Mouse (Mus musculus): ENCODE data around the gene Zfp352. TPM values are rescaled to one million over a fixed set of nuclear protein-coding genes. Genes with fewer than 3 reads are reported as not detected.
"Not testable (repeated sequence)": the region's sequence is repeated elsewhere in the genome, so short reads cannot be mapped to it uniquely, and the experiment has no call there.

Zfp352 gene
- not detected in 2 replicates for polyA plus RNA-seq (2014; fragmentation: Nextera tagmentation; extraction: Ambion mirVana)

- no peaks in the 10 kb centered on the region for H3K27me3 ChIP-seq (ENCODE audit: control insufficient read depth, insufficient read depth, low read length)
- no peaks in the 10 kb centered on the region for H3K4me1 ChIP-seq (replicated peaks; ENCODE audit: control insufficient read depth, insufficient read depth, low read length)
- DNase-seq (ENCODE audit: low spot score), result no peak
- ATAC-seq (ENCODE audit: low FRiP score), result no peak
- no peak within 1 kb of the TSS for H3K27ac ChIP-seq (ENCODE audit: low read depth, low read length)
- H3K9me3 ChIP-seq (ENCODE audit: control insufficient read depth, low read length), result no peaks in the 10 kb centered on the region
- no peak within 1 kb of the TSS for H3K9ac ChIP-seq (ENCODE audit: low read depth, low read length)
- WGBS, result 93% methylated on average over 2 of the region's 2 CpGs
- H3K4me2 ChIP-seq (replicated peaks; ENCODE audit: low read depth, low read length), result no peak within 1 kb of the TSS
- H3K4me3 ChIP-seq (ENCODE audit: low read depth, low read length), result no peak within 1 kb of the TSS
- H3K36me3 ChIP-seq (ENCODE audit: control insufficient read depth, insufficient read depth, low read length), result no peaks in the 10 kb centered on the region
These were observed at the start of gene Zfp352 for GRCm38 (mm10) chr4:90218520-90218919. TSS of gene Zfp352 (plus strand) at chr4:90218820.

- 83% methylated on average over 3 of the region's 3 CpGs for WGBS
- Histone ChIP-seq H3K9me3 (ENCODE audit: control insufficient read depth, low read length) (no peaks in the 10 kb centered on the region), H3K27me3 (ENCODE audit: control insufficient read depth, insufficient read depth, low read length) (no peaks in the 10 kb centered on the region), H3K4me2 (replicated peaks; ENCODE audit: low read depth, low read length) (no peak overlapping the region), H3K4me3 (ENCODE audit: low read depth, low read length) (no peak overlapping the region), H3K36me3 (ENCODE audit: control insufficient read depth, insufficient read depth, low read length) (no peaks in the 10 kb centered on the region), H3K27ac (ENCODE audit: low read depth, low read length) (no peak overlapping the region), H3K9ac (ENCODE audit: low read depth, low read length) (no peak overlapping the region), H3K4me1 (replicated peaks; ENCODE audit: control insufficient read depth, insufficient read depth, low read length) (no peaks in the 10 kb centered on the region)
- ATAC-seq (ENCODE audit: low FRiP score) (no peak), DNase-seq (ENCODE audit: low spot score) (peak; percentile 13)
These were observed 47.6 kb upstream of the Zfp352 start for GRCm38 (mm10) chr4:90170890-90171483.

- Histone ChIP-seq H3K4me2 (replicated peaks; ENCODE audit: low read depth, low read length) (no peak overlapping the region), H3K27me3 (ENCODE audit: control insufficient read depth, insufficient read depth, low read length) (no peaks in the 10 kb centered on the region), H3K4me1 (replicated peaks; ENCODE audit: control insufficient read depth, insufficient read depth, low read length) (no peaks in the 10 kb centered on the region), H3K9me3 (ENCODE audit: control insufficient read depth, low read length) (no peaks in the 10 kb centered on the region), H3K4me3 (ENCODE audit: low read depth, low read length) (no peak overlapping the region), H3K9ac (ENCODE audit: low read depth, low read length) (no peak overlapping the region), H3K36me3 (ENCODE audit: control insufficient read depth, insufficient read depth, low read length) (no peaks in the 10 kb centered on the region), H3K27ac (ENCODE audit: low read depth, low read length) (no peak overlapping the region)
- WGBS, result 86% methylated on average over 1 of the region's 1 CpGs
- no peak for ATAC-seq (ENCODE audit: low FRiP score)
- no peak for DNase-seq (ENCODE audit: low spot score)
These were observed 44.6 kb upstream of the Zfp352 start for GRCm38 (mm10) chr4:90174036-90174435.

GRCm38 (mm10) chr4:90203421-90203820 lies 15.2 kb upstream of the Zfp352 start:
- no peak overlapping the region for H3K4me3 ChIP-seq (ENCODE audit: low read depth, low read length)
- no peaks in the 10 kb centered on the region for H3K4me1 ChIP-seq (replicated peaks; ENCODE audit: control insufficient read depth, insufficient read depth, low read length)
- H3K27ac ChIP-seq (ENCODE audit: low read depth, low read length), result no peak overlapping the region
- WGBS, result 93% methylated on average over 5 of the region's 5 CpGs
- no peak overlapping the region for H3K9ac ChIP-seq (ENCODE audit: low read depth, low read length)
- H3K9me3 ChIP-seq (ENCODE audit: control insufficient read depth, low read length), result no peaks in the 10 kb centered on the region
- no peak overlapping the region for H3K4me2 ChIP-seq (replicated peaks; ENCODE audit: low read depth, low read length)
- ATAC-seq (ENCODE audit: low FRiP score) (no peak), DNase-seq (ENCODE audit: low spot score) (no peak)
- no peaks in the 10 kb centered on the region for H3K36me3 ChIP-seq (ENCODE audit: control insufficient read depth, insufficient read depth, low read length)
- H3K27me3 ChIP-seq (ENCODE audit: control insufficient read depth, insufficient read depth, low read length), result no peaks in the 10 kb centered on the region

GRCm38 (mm10) chr4:90211475-90211874 lies 7.1 kb upstream of the Zfp352 start:
- H3K27ac ChIP-seq (ENCODE audit: low read depth, low read length), result no peak overlapping the region
- H3K4me1 ChIP-seq (replicated peaks; ENCODE audit: control insufficient read depth, insufficient read depth, low read length), result no peaks in the 10 kb centered on the region
- H3K4me2 ChIP-seq (replicated peaks; ENCODE audit: low read depth, low read length), result no peak overlapping the region
- ATAC-seq (ENCODE audit: low FRiP score) (no peak), DNase-seq (ENCODE audit: low spot score) (no peak)
- no peak overlapping the region for H3K4me3 ChIP-seq (ENCODE audit: low read depth, low read length)
- 35% methylated on average over 1 of the region's 1 CpGs for WGBS
- H3K27me3 ChIP-seq (ENCODE audit: control insufficient read depth, insufficient read depth, low read length), result no peaks in the 10 kb centered on the region
- no peaks in the 10 kb centered on the region for H3K36me3 ChIP-seq (ENCODE audit: control insufficient read depth, insufficient read depth, low read length)
- H3K9me3 ChIP-seq (ENCODE audit: control insufficient read depth, low read length), result no peaks in the 10 kb centered on the region
- no peak overlapping the region for H3K9ac ChIP-seq (ENCODE audit: low read depth, low read length)

GRCm38 (mm10) chr4:90212076-90212475 lies 6.5 kb upstream of the Zfp352 start:
- Histone ChIP-seq H3K9me3 (ENCODE audit: control insufficient read depth, low read length) (no peaks in the 10 kb centered on the region), H3K27ac (ENCODE audit: low read depth, low read length) (no peak overlapping the region), H3K4me2 (replicated peaks; ENCODE audit: low read depth, low read length) (no peak overlapping the region), H3K4me3 (ENCODE audit: low read depth, low read length) (no peak overlapping the region), H3K4me1 (replicated peaks; ENCODE audit: control insufficient read depth, insufficient read depth, low read length) (no peaks in the 10 kb centered on the region), H3K27me3 (ENCODE audit: control insufficient read depth, insufficient read depth, low read length) (no peaks in the 10 kb centered on the region), H3K36me3 (ENCODE audit: control insufficient read depth, insufficient read depth, low read length) (no peaks in the 10 kb centered on the region), H3K9ac (ENCODE audit: low read depth, low read length) (no peak overlapping the region)
- no peak for ATAC-seq (ENCODE audit: low FRiP score)
- no peak for DNase-seq (ENCODE audit: low spot score)
- 83% methylated on average over 3 of the region's 3 CpGs for WGBS

GRCm38 (mm10) chr4:90235646-90236045 lies 17.0 kb downstream of the Zfp352 start:
- DNase-seq (ENCODE audit: low spot score); H3K36me3 ChIP-seq (ENCODE audit: control insufficient read depth, insufficient read depth, low read length); H3K4me3 ChIP-seq (ENCODE audit: low read depth, low read length); ATAC-seq (ENCODE audit: low FRiP score); H3K9ac ChIP-seq (ENCODE audit: low read depth, low read length); H3K27me3 ChIP-seq (ENCODE audit: control insufficient read depth, insufficient read depth, low read length); H3K9me3 ChIP-seq (ENCODE audit: control insufficient read depth, low read length); H3K4me1 ChIP-seq (replicated peaks; ENCODE audit: control insufficient read depth, insufficient read depth, low read length); H3K4me2 ChIP-seq (replicated peaks; ENCODE audit: low read depth, low read length); H3K27ac ChIP-seq (ENCODE audit: low read depth, low read length): not testable (repeated sequence)
- 94% methylated on average over 5 of the region's 5 CpGs for WGBS

GRCm38 (mm10) chr4:90269781-90270180 lies 51.2 kb downstream of the Zfp352 start:
- Histone ChIP-seq H3K27ac (ENCODE audit: low read depth, low read length) (no peak overlapping the region), H3K9me3 (ENCODE audit: control insufficient read depth, low read length) (no peaks in the 10 kb centered on the region), H3K4me2 (replicated peaks; ENCODE audit: low read depth, low read length) (no peak overlapping the region), H3K27me3 (ENCODE audit: control insufficient read depth, insufficient read depth, low read length) (no peaks in the 10 kb centered on the region), H3K36me3 (ENCODE audit: control insufficient read depth, insufficient read depth, low read length) (no peaks in the 10 kb centered on the region), H3K4me3 (ENCODE audit: low read depth, low read length) (no peak overlapping the region), H3K4me1 (replicated peaks; ENCODE audit: control insufficient read depth, insufficient read depth, low read length) (no peaks in the 10 kb centered on the region), H3K9ac (ENCODE audit: low read depth, low read length) (no peak overlapping the region)
- ATAC-seq (ENCODE audit: low FRiP score), result no peak
- DNase-seq (ENCODE audit: low spot score), result no peak

All from hindbrain, embryonic 11.5 days (tissue).